Mouse (Mus musculus): ENCODE data around the gene Taldo1.
A peak's percentile ranks its signal among the peaks of the same experiment; 100 is the strongest.

Taldo1 gene

DNA sequence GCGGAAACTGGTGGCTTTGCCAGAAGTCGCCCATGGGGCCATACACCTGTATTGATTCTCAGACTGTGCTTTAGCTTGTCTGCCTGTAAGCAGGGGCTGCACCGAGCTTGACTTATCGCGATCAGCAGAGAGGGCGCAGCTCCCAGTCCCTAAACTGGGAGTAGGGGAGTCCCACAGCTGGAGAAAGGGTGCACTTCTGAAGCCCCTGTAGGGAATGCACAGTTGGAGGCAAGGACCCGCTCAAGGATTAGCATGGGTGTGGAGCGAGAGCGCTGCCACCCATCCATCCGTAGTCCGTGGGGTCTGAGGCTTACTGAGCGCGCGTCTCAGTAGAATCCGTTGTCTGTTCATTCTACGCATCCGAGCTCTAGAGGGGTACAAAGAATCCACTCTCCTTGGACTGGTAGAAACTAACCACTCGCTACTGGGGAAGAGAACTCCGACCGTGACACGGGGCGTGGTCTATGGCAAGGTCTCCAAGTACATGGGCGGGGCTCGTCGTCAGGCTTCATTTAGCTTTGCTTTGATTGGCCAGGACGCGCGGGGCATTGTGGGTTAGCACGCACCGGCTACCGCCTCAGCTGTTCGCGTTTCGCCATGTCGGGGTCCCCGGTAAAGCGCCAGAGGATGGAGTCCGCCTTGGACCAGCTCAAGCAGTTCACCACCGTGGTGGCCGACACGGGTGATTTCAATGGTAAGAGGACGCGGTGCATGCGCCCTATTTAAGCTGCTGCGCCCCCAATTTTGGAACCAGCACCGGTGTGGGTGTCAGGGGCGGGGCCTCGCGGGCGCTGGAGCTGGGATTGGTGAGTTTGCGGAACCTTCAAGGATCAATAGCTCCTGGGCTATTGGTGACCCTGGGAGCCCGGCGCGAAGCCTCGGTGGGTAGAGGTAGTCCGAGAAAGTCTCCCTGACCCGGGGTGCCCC is at the start of gene Taldo1:
Gene Taldo1, plus strand, starts transcription at position 575 of the 927 bp plus-strand sequence.
- DNase-seq (ENCODE audit: low spot score): peak; percentile 100

DNA sequence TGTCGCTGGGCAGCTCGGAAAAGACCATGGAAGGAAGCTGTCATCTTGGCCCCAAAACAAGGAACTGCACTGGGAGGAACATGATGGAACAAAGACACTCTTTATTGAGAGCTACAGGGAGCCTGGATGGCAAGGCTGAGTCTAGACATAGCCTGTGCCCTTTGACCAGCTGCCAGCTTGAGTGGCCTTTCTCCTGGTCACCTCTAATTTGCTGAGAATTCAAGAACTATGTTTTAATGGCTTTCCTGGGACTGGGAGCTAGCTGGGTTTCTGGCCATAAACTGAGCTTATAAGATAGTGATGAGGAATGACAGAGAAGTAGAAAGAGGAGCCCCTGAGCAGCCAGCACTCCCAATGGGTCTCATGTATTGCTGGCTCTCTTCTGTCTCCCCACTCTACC is 48.8 kb upstream of the Taldo1 start:
- DNase-seq (ENCODE audit: low spot score): no peak

DNA sequence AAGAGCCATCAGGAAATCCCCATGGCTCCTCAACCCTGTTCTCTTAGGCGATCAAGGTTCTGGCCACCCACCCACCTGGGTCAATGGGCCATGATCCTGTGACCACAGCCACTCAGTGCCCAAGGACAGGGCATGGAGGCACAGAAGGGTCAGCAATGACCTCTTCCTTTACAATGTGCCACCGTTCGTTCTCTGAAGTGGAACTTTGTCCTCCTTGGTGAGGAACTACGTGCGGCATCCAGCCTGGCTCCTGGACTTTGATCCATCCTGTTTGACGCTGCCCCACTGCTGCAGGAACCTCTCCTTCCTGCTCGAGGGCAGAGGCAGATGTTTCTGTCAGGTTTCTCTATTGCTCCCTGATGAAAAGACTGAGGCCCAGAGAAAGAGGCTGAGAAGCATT is 48.3 kb upstream of the Taldo1 start:
- DNase-seq (ENCODE audit: low spot score): no peak

DNA sequence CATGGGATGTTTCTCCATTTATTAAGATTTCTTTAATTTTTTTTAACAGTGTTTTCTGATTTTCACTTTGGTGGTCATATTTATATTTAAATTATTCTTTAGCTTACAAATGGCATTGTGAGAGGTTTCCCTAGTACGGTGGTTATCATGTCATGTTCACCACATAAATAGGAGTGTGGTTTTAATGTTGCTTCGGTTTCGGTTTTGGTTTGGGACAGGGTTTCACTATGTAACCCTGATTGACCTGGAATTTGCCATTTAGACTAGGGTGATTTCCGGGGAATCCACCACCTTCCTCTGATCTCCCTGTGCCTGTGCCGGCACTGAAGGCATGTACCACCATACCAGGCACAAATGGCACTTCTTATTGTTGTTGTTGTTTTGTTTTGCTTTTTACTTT is 47.2 kb upstream of the Taldo1 start:
- no peak for DNase-seq (ENCODE audit: low spot score)

DNA sequence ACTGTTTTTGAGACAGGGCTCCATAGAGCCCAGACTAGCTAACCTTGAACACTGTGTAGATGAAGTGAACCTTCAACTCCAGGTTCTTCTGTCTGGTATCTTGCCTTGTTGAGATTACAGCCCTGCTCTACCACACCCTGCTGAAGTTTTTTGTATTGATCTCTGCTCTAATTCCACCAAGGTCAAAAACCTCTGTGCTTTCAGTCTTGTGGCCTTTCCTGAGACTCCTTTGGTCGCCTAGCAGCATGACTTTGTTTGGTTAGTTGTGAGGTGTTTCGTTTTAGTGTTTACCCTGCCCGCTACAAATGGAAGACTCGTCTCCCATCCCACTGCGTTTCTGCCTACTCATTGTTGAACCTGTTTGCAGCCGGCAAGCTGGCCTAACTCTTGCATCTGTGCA is 40.9 kb upstream of the Taldo1 start:
- DNase-seq (ENCODE audit: low spot score): no peak

DNA sequence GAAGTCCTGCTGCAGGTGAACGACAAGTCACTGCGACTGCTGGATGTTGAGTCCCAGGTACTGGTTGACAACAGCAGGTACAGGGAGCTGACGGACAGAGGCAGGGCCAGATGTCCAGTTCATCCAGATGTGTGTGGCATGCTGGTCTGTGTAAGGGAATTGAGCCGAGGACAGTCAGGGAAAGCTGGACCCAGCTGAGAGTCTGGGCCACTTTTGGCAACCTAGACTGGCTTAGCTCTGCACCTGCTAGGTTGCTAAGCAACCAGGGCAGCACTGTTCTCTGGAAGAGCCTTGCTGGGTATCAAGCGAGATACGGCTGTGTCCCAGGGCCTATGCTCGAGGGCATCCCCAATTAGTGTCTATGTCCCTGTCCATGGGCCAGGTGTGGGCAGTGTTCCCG is 36.9 kb upstream of the Taldo1 start:
- no peak for DNase-seq (ENCODE audit: low spot score)

DNA sequence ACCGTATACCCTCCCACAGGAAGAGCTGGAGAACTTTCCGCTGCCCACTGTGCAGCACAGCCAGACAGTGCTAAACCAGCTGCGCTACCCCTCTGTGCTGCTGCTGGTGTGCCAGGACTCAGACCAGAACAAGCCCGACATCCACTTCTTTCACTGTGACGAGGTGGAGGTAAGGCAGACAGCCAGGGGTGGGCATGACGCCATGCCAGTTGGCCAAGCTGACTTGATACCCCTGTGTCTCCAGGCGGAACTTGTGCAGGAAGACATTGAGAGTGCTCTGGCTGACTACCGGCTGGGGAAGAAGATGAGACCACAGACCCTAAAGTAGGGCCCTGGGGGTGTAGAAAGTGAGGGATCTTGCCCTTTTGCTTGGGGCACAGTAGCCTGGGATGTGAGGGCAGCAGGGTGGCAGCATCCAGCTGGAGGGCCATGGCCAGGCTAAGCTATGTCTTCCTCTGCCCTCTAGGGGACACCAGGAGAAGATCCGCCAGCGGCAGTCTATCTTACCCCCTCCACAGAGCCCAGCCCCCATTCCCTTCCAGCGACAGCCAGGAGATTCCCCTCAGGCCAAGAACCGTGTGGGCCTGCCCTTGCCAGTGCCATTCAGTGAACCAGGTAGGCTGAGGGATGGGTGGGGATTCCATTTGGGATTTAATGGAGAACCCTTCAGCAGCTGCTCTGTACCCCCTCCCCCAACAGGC is 36.2 kb upstream of the Taldo1 start:
- DNase-seq (ENCODE audit: low spot score): peak; percentile 29

DNA sequence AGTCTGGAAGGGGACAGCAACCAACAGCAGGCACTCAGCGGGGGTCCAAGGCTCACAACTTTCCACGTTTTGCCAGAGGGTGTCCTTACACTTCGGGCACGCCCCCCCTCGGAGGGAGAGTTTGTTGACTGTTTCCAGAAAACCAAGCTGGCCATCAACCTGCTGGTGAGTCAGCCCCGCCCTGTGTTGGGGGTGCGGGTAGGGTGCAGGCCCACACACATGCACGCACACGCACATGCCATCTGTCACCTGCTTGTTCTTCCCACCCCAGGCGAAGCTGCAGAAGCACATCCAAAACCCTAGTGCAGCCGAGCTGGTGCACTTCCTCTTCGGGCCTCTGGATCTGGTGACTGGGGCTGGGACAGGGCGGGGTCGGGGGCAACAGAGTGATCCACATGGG is 35.0 kb upstream of the Taldo1 start:
- DNase-seq (ENCODE audit: low spot score): no peak

DNA sequence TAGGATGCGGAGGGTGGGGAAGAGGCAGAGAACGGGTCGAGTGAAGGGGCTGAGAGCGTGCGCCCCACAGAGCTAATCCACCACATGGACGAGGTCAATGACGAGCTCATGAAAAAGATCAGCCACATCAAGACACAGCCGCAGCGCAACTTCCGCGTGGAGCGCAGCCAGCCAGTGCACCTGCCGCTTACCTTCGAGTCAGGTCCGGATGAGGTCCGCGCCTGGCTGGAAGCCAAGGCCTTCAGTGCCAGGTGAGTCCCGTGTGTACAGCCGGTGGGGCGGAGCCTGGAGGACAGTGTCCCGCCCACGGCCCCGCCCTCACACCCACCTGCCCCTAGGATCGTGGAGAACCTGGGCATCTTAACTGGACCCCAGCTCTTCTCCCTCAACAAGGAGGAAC is 30.5 kb upstream of the Taldo1 start:
- DNase-seq (ENCODE audit: low spot score): no peak

DNA sequence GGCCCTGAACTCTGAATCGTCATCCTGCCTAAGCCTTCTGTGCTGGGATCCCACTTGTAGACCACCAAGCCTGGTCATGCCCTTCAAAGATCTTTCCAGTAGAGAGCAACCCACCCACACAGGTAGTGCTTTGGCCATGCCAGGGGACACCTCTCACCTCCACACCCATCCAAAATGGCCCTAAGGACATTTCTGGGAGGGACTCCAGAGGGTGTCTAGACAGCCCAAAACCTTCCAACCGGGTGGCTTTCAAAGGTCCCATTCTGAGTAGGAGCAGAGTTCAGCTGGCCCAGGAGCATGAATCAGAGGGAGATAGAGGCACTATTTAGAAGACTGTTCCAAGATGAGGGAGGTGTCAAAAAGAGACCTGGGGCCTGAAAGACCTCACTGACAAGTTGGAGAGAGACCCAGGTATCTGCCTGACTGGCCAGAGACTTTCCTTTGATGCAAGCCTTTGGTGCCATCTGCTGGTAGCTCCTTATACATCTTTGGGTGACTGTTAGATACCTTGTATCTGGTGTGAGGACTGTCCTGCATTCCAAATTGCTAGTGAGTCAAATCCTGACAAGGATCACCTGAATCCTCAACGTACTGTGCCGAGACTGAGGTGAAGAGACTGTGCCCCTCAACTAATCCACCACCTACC is 28.8 kb upstream of the Taldo1 start:
- DNase-seq (ENCODE audit: low spot score): peak; percentile 87

DNA sequence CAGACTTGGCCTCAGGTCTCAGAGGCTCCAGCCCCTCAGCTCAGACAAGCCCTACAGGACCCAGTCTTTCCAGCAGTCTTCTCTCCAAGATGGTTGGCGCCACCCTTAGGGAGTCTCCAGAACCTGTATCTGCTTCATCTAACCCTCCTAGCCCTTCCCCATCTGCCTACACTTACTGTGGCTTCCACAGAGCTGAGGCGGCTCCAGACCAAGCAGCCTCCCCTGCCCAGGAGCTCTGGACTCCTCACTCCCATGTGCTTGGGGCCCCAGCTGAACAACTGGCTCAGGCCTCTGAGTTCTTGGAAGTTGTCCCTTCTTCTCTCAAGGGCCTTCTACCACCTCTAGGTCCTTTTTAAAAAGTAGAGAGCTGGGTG is 28.3 kb upstream of the Taldo1 start:
- DNase-seq (ENCODE audit: low spot score): no peak

DNA sequence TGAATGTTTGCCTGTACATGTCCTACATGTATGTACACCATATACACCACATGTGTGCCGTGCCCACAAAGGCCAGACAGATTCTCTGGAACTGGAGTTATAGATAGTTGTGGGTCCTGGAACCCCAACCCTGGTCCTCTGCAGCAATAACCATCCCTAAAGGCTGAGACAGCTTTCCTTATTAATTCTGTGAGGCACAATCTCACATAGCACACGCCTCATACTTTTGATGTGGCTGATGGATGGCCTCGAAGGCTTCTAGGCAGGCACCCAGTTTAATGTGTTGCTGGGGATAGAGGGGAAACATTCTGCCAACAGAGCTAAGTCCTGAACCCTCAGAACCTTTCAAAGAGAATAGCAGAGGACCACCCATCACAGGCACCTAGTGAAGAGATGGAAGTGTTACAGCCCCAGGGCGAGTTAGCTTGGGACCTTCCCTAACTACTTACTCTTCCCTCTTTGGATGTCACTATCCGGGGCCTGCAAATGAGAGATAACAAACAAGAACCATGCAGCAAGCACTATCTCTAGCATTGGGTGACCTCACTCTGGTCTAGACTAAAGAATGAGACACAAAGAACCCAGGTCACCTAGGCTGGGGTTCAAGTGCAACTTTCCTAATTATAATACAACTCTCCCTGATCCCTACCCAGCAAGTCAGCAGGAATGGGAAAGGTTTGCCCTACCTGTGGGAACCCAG is 27.5 kb upstream of the Taldo1 start:
- no peak for DNase-seq (ENCODE audit: low spot score)

DNA sequence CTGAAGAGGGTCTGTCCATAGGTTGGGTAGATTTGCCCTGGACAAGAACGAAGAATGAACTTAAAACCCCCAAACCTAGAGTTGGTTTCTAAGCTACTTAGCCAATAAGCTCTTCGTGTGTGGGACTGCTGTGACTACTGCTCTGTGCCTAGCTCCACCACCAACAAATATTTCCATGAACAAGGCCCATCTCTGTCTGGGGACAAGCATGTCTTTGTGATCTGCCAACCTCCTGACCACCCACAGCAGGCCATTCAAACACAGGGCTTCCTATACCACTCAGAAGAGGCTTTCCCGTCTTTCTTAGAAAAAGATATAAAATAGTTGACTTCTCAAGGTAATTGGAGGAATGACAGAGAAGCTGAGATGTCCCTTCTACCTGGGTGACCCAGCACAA is 27.0 kb upstream of the Taldo1 start:
- DNase-seq (ENCODE audit: low spot score): no peak

DNA sequence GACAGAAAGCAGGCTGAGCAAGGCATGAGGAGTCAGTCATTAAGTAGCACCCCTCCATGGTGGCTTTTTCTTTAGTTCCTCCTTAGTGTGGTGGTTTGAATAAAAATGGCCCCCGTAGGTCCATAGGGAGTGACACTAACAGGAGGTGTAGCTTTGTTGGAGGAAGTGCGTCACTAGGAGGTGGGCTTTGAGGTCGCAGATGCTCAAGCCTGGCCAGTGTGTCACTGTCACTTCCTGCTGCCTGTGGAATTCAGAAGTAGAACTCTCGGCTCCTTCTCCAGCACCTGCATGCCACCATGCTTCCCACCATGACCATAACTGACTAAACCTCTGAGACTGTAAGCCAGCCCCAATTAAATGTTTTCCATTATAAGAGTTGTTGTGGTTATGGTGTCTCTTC is 24.6 kb upstream of the Taldo1 start:
- no peak for DNase-seq (ENCODE audit: low spot score)

DNA sequence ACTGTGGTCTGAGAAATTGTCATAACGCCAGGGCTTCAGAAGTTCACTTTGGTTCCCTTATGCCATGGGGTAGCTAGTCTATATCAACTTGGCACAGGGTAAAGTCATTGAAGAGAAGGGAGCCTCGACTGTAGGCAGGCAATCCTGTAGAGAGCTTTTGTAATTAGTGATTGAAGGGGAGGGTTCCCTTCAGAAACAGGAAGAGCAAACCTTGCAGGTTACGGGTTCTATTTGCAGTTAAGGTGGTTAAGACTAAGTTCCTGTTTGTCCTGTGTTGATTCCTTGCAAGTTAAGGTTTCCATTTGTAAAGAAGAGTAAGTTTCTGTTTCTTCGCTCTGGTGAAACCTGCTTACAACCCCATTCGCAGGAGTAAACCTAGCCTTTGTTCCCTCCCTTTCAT is 22.1 kb upstream of the Taldo1 start:
- no peak for DNase-seq (ENCODE audit: low spot score)

DNA sequence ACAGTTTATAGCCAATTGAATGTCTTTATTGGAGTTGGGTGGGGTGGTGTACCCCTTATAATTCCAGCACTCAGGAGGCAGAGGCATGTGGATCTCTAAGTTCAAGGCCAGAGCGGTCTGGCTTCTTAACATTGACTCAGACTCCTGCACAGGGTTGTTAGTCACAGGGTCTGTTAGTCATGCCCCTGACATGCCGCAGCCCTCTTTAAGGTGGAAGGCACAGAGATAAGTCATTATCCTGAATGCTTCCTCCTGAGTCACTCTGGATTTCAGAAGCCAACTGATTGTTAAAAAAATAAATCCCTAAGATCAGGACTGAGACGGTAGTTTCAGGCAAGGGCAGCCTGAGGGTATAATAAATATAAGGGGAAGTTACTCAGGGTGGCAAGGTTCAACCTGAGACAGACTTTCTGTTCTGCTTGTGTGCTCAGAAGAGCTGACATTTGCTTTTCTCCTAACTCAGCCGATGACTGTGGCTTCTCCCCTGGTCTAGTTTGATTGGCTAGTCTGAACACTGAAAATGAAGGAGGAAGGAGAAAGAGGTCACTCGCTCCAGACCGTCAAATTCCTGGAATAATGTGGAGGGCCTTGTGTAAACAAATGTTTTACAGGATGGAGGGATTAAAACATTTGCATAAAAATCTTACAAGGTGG is 19.9 kb upstream of the Taldo1 start:
- no peak for DNase-seq (ENCODE audit: low spot score)

DNA sequence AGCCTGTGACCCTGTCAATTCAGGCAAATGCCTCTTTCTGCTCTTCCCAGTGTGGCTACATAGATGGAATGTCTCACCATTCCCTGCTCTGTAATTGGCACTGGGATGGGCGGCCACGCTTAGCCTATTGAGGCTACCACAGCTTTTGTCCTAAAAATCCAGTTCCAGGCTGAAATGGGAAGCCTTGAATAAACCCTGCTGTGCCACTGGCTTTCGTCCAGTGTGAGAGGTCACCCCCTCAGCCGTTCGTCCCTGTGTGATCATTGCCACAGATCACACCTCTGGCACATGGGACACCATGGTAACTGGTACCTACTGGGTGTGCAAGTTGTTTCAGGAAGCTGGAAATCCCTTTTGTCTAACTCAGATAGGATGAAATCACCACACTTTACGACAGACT is 18.4 kb upstream of the Taldo1 start:
- peak; percentile 26 for DNase-seq (ENCODE audit: low spot score)

DNA sequence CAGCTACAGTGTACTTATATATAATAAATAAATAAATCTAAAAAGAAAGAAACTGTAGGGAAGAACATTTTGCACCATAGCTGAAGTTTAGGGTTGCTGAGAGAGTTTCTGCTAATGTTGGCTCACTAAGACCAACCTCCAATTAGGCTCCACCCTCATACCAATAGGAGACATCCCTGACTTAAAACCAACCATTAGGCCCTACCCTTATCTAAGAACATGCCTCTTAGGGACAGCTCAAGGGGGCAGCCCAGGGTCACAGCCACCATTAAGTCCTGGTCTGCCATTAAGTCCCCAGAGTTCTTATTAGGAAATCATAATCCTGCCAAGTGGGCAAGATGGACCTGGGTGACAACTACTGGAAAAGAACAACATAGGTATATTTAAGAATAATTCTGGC is 17.6 kb upstream of the Taldo1 start:
- no peak for DNase-seq (ENCODE audit: low spot score)

DNA sequence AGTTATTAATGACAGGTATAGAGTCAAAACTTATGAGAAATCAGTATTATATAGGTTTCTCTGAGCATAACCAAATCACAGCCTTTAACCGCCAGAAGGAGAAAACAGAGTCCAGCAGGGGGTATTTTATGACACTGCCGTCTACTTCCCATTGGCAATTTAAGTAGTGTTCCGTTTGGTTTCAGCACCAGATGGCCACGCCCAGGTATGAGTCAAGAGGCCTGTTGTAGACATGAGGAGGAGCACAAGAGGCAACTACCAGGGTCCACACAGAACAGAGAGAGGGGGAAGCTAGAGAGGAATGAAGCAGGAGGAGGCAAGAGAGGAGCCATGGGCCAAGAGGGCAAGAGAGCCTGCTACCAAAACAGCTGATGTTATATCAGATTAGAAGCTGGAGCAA is 12.4 kb upstream of the Taldo1 start:
- DNase-seq (ENCODE audit: low spot score): no peak

DNA sequence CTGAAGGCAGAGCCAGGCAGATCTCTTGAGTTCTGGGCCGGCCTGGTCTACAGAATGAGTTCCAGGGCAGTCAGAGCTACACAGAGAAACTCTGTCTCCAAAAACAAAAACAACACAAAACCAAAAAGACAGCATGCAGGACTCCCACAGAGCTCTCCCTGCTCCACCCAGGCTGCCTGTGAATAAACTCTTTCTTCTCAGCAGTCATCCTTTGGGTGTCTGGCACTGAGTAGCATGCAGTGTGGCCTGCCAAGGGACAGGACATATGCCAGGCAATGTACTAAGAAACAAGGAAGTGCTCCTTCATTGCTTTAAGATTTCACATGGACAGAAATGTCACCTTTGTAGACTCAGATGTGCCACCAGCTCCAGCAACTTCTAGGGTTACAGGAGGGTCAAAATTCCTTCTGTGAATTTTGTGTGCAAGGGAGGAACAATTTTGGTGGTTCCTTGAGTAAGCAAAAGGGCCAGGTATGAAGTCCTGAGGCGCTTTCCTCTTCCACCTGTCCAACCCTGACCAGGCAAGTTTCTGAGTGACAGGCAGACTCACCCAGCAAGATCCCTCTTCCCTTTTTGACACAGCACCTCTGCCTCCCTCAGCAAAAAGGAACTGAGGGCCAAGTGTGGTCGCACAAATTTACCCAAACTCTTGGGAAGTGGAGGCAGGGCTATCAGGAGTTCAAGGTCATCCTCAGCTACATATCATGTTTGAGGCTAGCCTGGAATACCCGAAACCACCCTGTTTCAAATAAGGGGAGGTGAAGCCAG is 10.7 kb upstream of the Taldo1 start:
- DNase-seq (ENCODE audit: low spot score): no peak

DNA sequence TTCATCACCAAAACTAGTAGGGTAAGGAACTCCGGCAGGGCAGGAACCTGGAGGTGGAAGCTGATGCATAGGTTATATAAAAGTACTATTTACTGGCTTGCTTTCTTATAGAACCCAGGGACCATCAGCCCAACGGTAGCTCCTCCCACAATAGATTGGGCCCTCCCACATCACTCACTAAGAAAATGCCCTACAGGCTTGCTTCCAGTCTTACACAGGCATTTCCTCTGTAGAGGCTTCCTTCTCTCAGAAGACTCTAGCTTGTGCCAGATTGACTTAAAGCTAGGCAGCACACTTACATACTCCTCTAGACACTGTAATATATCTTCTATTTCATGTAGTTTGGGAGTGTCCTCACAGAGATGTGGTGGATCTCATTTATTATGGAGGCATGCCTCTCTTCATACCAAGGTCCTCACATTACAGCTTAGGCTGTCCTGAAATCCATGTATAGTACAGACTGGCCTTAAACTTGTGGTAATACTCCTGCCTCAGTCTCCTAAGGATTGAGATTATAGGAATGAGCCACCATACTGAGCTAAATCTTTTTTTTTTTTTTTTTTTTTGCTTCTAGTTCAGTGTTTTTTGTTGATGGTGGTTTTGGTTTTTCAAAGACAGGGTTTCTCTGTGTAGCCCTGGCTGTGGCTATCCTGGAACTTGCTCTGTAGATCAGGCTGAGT is 4.1 kb upstream of the Taldo1 start:
- no peak for DNase-seq (ENCODE audit: low spot score)
